Mouse (Mus musculus) colon, adult 2 months (tissue): Measurements from ENCODE around the gene Fam83d. TPM values are rescaled to one million over a fixed set of nuclear protein-coding genes. Genes with fewer than 3 reads are reported as not detected.

Experiments used
- polyA plus RNA-seq: library from polyadenylated mRNA; depleted of rRNA; stranded (reverse); fragments of >200 nt; gene quantifications from 2 replicates; pipeline ENCODE4 v1.2.3, GENCODE M21; 2012; rRNA removed

Gene Fam83d
- polyA plus RNA-seq = 36.0 and 38.2 TPM in 2 replicates

GRCm38 (mm10) chr2:158767742-158768339 lies at the start of gene Fam83d:
Gene Fam83d (plus strand): TSS chr2:158768093.

GRCm38 (mm10) chr2:158794494-158795004 lies 26.7 kb downstream of the Fam83d start, which contains the start of gene Dhx35:
Gene Dhx35 (plus strand): TSS chr2:158794807.

Other genes with a start within 250 kb of the Fam83d start
- gene Slc32a1, start 157.3 kb upstream of the Fam83d start, polyA plus RNA-seq = not detected in 2 replicates
- 8.4 and 8.5 TPM in 2 replicates for gene Actr5, start 143.2 kb upstream of the Fam83d start, polyA plus RNA-seq
- 1.5 and 1.7 TPM in 2 replicates for gene Ppp1r16b, start 102.7 kb upstream of the Fam83d start, polyA plus RNA-seq
- gene Dhx35, start 26.7 kb downstream of the Fam83d start, polyA plus RNA-seq = 18.3 and 20.2 TPM in 2 replicates